Mouse (Mus musculus) WW6 (cell line): ENCODE measurements around the gene Olfr1359.
"Not testable (repeated sequence)": the region's sequence is repeated elsewhere in the genome, so short reads cannot be mapped to it uniquely, and the experiment has no call there.

Experiments
- DNase-seq: peaks from one replicate; pipeline ENCODE4 v3.0.0-alpha.2; 2013; ENCODE audit warnings: low read depth, low spot score

Gene Olfr1359

GRCm38 (mm10) chr13:21722993-21723836 is 25.3 kb downstream of the Olfr1359 start:
- DNase-seq = no peak

GRCm38 (mm10) chr13:21727948-21728572 is 30.1 kb downstream of the Olfr1359 start:
- no peak for DNase-seq

GRCm38 (mm10) chr13:21729544-21729943 is 31.6 kb downstream of the Olfr1359 start:
- no peak for DNase-seq

GRCm38 (mm10) chr13:21733466-21733865 is 35.6 kb downstream of the Olfr1359 start:
- no peak for DNase-seq

- no peak for DNase-seq
Measured at GRCm38 (mm10) chr13:21734010-21734905, 36.3 kb downstream of the Olfr1359 start.

- DNase-seq = not testable (repeated sequence)
Measured at GRCm38 (mm10) chr13:21734906-21735767, 37.2 kb downstream of the Olfr1359 start, which contains the start of gene Hist1h4j. Gene Hist1h4j (plus strand): TSS chr13:21735064.

- DNase-seq = no peak
Measured at GRCm38 (mm10) chr13:21745006-21745405, 47.1 kb downstream of the Olfr1359 start.

- no peak for DNase-seq
Measured at GRCm38 (mm10) chr13:21749387-21750158, 51.7 kb downstream of the Olfr1359 start.

- DNase-seq = not testable (repeated sequence)
Measured at GRCm38 (mm10) chr13:21750159-21751017, 52.5 kb downstream of the Olfr1359 start, which contains the start of gene Hist1h4k. Gene Hist1h4k (minus strand): TSS chr13:21750505.

GRCm38 (mm10) chr13:21751417-21751816 is 53.5 kb downstream of the Olfr1359 start:
- DNase-seq = no peak

GRCm38 (mm10) chr13:21751827-21752226 is 53.9 kb downstream of the Olfr1359 start:
- DNase-seq = no peak

GRCm38 (mm10) chr13:21752356-21752755 is 54.4 kb downstream of the Olfr1359 start:
- no peak for DNase-seq

GRCm38 (mm10) chr13:21753051-21753523 is 55.2 kb downstream of the Olfr1359 start:
- DNase-seq = no peak

GRCm38 (mm10) chr13:21753524-21754285 is 55.8 kb downstream of the Olfr1359 start, which contains the start of the genes Hist1h2ak and Hist1h2bn:
Gene Hist1h2ak (minus strand): TSS chr13:21753827.
Gene Hist1h2bn (plus strand): TSS chr13:21754123.
- not testable (repeated sequence) for DNase-seq

- DNase-seq = not testable (repeated sequence)
Measured at GRCm38 (mm10) chr13:21754294-21755001, 56.5 kb downstream of the Olfr1359 start.

GRCm38 (mm10) chr13:21755707-21756106 is 57.8 kb downstream of the Olfr1359 start:
- DNase-seq = no peak
